Mouse (Mus musculus): Measurements from ENCODE around the gene Cmtm1.

The Cmtm1 gene

GRCm38 (mm10) chr8:104309441-104310155, at the start of gene Cmtm1, which contains the start of gene Gm45711:
Cmtm1 (minus strand) TSS chr8:104310145.
Gm45711 (minus strand) TSS chr8:104310081.
- ATAC-seq (ENCODE audit: insufficient number of reproducible peaks, low FRiP score, low TSS enrichment), result peak; percentile 52

DNA sequence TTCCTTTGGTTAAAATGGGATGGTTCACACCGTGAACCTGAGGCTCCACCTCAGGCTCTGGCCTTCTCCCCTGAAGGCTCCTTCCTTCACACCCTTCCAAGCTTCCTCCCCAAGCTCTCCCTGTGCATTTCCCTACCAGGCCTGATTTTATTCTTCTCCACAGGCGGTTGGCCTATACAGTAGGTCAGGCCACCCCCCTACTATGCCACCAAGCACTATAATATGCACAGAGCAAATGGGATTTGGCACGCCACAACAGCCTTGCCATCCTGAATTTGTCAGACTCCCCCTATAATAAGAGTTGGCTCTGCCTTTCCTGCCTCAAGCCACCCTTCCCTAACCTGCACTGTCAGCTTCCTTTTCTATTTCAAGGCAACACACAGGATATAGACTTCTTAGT, 48.7 kb upstream of the Cmtm1 start:
- no peak for ATAC-seq (ENCODE audit: insufficient number of reproducible peaks, low FRiP score, low TSS enrichment)

DNA sequence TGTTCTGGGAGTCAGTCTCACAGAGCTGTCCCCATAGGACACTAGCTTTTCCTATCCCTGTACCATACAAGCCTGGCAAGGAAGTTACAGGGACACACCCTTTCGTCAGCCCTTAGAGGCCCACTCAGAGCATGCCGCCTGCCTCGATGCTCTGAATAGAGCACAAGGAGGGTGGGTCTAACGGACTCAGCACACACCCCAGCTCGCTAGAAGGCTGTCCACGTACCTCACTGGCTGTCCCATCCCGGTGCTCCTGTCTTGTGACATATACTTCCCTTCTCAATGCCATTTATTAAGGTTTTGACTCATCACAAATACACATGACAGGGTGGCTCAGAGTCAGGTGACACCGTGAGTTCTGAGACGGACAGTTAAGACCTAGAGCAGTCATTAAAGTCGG, 44.6 kb upstream of the Cmtm1 start:
- no peak for ATAC-seq (ENCODE audit: insufficient number of reproducible peaks, low FRiP score, low TSS enrichment)

DNA sequence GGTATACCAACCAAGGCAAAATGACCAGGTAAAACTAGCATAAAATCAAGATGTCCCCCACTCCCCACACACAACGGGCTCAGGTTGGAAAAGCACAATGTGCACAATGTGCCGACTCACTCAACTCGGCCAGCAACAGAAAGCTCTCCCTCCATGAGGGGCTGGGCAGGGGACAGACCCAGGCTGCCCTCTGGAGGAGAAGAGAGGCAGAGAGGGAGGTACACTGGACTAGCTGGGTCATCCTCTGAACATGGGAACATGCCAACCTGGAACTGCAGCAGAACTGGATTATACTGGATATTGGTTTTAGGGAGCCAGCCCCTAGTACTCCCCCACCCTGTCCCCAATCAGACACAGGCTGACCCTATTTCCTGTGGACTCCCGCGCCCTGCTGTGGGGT, 43.2 kb upstream of the Cmtm1 start:
- no peak for ATAC-seq (ENCODE audit: insufficient number of reproducible peaks, low FRiP score, low TSS enrichment)

GRCm38 (mm10) chr8:104350047-104350446, 40.1 kb upstream of the Cmtm1 start:
- no peak for ATAC-seq (ENCODE audit: insufficient number of reproducible peaks, low FRiP score, low TSS enrichment)

GRCm38 (mm10) chr8:104348971-104349370, 39.0 kb upstream of the Cmtm1 start:
- ATAC-seq (ENCODE audit: insufficient number of reproducible peaks, low FRiP score, low TSS enrichment), result no peak

DNA sequence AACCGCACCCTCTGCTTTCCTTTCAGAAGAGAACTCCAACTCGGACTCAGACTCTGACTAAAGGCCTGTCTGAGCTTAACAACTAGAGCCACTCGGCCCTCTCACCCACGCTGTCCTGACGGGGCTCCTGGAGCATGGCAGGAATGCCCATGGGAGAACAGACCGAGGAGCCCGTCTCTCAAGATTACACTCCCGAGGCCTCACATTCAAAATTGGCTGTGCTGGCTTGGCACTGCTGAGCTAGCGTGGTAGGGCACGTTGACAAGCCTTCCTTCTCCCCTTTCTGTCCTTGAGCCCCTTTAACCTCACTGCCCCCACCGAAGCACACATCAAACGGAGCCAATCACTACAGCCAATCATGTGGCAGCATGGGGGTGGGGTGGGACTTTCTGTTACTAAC, 36.8 kb upstream of the Cmtm1 start:
- ATAC-seq (ENCODE audit: insufficient number of reproducible peaks, low FRiP score, low TSS enrichment), result no peak

GRCm38 (mm10) chr8:104344622-104345021, 34.7 kb upstream of the Cmtm1 start:
- ATAC-seq (ENCODE audit: insufficient number of reproducible peaks, low FRiP score, low TSS enrichment), result no peak

DNA sequence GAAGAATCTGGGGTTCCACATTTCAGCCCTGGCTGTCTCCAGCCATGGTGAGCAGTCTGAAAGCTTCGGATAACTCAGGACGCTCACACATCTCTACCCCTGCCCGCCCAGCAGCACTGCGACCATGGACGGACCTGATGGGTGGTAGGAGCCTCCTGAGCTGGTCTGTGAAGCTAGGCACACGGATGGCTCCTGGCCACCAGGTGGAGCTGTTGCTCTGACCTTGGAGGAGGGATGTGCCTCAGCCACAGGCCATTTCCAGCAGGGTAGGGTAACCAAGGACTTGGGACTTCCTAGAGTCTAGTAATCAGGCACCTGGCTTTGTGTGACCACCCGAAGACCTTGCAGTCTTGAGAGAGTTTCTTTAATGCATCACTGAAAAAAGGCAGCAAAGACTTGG, 34.0 kb upstream of the Cmtm1 start:
- ATAC-seq (ENCODE audit: insufficient number of reproducible peaks, low FRiP score, low TSS enrichment), result peak; percentile 76

DNA sequence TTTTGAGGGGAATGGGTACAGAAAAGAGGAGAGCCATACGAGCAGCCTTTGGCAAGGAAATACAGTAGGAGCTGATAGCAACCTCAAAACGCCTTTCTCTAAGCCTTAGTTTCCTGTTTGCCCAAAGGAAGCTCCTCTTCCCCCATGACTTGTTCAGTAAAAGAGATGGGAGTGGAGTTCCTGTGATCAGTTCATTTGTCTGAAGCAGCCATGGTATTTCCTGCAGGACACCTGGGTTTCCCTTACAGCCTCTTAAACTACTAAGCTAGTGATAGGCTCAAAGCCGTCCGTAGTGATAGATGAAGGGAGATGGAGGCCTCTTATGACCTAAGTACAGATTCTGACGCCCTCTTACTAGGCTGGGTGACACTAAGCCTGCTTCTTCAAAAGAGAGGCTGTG, 32.5 kb upstream of the Cmtm1 start:
- ATAC-seq (ENCODE audit: insufficient number of reproducible peaks, low FRiP score, low TSS enrichment), result no peak

DNA sequence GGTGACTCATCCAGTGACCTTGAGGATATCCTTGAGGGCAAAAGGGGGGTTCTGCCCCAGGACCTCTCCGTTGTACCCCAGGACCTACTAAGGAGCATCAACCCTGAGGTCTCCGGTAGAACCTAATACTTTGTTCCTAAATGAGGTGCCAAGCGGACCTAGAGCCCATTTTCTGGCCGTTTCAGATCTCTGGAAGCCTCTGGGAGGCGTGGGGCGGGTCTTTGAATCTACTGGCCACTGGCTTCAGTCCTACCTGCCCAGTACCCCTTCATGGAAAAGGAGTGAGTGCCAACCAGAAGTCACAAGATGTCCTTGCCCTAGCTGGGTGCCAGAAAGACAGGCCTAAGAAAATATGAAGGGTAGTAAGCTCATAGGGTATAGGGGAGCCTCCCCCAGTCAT, 31.7 kb upstream of the Cmtm1 start:
- ATAC-seq (ENCODE audit: insufficient number of reproducible peaks, low FRiP score, low TSS enrichment), result no peak

DNA sequence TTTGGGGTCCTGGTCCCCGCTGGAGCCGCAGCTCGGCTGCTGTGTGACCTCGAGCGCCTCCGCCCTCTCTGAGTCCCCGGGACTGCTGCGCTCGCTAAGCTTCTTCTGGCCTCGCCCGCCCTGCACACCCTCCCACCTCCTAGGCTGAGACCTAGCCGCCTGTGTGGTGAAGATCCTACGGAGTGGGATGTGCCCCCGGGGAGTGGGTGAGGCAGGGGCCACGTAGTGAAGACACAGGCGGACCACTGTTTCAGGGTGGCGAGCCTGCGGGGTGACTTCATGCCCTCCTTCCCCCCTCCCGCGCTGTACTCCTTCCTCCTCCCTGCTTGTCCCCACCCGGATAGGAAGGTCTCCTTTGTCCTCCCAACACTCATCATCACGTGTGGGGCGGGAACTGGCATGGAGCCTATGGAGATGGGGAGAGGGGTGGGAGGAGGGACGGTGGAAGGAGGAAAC, 31.2 kb upstream of the Cmtm1 start:
- no peak for ATAC-seq (ENCODE audit: insufficient number of reproducible peaks, low FRiP score, low TSS enrichment)

DNA sequence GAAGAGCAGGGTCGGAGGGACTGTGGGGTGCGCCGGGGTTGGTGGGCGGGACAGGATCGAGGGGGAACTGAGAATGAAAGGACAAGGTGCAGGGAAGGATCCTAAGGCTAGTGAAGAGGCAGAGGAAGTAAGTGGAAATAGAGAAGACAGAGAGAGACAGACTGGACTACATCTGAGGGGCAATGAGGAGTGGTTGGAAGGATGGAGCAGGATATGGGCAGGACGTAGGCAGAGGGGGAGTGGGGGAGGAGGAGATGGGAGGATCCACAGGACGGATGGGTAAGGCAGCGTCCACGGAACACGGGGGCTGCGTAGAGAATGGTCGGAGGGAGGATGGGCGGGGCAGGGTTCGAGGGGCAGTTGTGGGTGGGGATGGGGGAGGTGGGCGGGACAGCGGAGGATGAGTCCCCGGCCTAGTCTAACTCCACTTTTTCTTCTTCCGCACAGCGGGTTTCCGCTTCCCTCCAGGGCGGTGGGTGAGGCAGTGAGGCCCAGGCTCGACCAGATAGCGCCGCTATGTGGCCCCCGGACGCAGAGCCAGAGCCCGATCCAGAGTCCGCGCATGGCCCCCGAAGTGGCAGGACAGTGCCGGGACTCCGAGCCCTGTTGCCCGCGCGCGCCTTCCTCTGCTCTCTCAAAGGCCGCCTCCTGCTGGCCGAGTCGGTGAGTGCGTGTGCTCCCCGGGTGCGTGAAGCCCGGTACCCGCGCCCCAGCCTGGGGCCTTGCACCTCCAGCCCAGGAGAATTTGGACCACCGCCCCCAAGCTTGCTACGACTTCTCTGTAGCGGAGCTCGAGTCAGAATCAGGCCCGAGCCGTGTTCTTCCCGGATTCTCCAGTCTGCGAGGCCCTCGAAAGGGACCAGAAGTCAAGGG, 30.5 kb upstream of the Cmtm1 start:
- ATAC-seq (ENCODE audit: insufficient number of reproducible peaks, low FRiP score, low TSS enrichment), result peak; percentile 37; the same call in 1 of the 2 replicates

GRCm38 (mm10) chr8:104339983-104340232, 30.0 kb upstream of the Cmtm1 start:
- ATAC-seq (ENCODE audit: insufficient number of reproducible peaks, low FRiP score, low TSS enrichment), result no peak

DNA sequence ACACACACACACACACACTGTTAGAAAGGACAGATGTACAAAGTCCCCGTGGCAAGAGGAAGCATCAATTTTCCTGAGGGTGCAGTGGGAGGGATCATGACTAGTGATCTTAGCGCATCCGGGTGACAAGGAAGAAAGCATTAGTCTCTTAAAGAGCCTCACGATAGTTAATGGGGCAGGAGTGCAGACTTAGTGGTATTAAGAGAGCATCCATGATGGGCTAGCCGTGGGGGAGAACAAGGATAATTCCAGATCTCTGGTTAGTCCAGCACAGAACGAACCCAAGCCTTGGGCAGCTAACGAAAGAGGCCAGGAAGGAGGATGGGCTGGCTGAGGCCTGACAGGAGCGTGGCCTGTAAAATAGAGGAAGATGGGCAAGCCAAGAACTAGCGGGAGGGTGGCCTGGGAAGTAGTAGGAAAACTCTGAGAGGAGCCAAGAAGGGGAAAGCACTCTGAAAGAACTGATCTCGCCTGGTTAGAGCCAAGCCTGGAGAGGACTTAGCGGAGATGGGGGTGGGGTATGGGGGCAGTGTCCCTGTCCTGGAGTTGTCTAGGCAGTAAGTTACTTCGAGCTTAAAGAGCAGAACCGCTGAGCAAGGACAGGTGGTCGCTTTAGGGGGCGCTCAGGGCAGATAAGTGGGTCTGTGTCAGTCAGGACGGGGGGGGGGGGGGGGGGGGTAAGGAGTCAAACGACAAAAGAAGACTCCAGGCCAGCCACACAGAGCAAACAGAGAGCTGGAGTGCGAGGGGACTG, 29.5 kb upstream of the Cmtm1 start, which contains the start of gene Cmtm3:
TSS of gene Cmtm3 (plus strand) at position 182 of the 754 bp plus-strand sequence.
- ATAC-seq (ENCODE audit: insufficient number of reproducible peaks, low FRiP score, low TSS enrichment), result no peak

GRCm38 (mm10) chr8:104337890-104338289, 27.9 kb upstream of the Cmtm1 start:
- ATAC-seq (ENCODE audit: insufficient number of reproducible peaks, low FRiP score, low TSS enrichment), result no peak

- ATAC-seq (ENCODE audit: insufficient number of reproducible peaks, low FRiP score, low TSS enrichment), result no peak
Observed at GRCm38 (mm10) chr8:104336806-104337205, 26.9 kb upstream of the Cmtm1 start.

GRCm38 (mm10) chr8:104334196-104334595, 24.3 kb upstream of the Cmtm1 start:
- ATAC-seq (ENCODE audit: insufficient number of reproducible peaks, low FRiP score, low TSS enrichment), result no peak

GRCm38 (mm10) chr8:104333786-104334185, 23.8 kb upstream of the Cmtm1 start:
- no peak for ATAC-seq (ENCODE audit: insufficient number of reproducible peaks, low FRiP score, low TSS enrichment)

DNA sequence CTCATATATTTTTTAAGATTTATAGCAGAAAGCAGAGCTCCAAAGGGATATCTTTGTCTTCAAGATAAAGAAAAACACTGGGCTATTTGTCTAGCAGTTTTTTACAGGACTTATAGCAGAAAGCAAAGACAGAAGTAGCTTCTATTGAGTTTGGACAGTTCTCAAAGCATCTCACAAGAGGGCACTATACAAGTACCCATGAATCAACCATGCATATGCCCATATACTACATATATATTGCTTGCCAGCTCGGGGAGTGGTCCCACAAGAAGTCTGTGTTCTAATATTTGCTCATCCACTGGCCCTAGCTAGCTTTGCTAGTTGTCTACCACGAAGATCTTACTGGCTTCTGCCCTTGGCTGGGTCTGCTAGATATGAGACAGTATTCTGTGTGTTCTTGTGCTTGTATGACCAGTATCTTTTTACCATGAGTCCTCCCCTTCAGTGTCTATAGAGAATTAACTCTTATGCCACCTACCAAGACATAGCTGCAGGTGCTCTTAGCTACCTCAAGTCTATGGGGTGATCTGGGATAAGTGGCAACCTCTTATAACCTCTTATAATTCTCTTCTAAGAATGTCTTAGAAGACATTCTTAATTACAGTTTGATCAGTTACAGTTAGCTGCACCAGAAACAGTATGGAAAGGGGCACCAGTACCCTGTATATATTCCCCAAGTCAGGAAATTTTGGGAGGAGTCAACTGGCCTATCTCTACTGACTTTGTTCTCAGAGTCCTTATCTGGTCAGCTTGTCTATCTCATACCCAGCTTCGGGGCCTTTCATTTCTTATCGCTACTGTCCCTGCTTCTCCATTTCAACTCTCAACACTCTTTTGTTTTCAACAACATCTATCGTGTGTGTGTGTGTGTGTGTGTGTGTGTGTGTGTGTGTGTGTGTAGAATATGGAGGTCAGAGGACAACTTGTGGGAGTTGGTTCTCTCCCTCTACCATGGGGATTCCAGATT, 23.0 kb upstream of the Cmtm1 start:
- no peak for ATAC-seq (ENCODE audit: insufficient number of reproducible peaks, low FRiP score, low TSS enrichment)
